Mouse (Mus musculus) urinary bladder, postnatal 36 days (tissue): ENCODE data around the gene Nhlrc1.

Experiments
- DNase-seq, 2 experiments: peaks; one replicate each; pipeline ENCODE4 v3.0.0; 2022; ENCODE audit warnings: low spot score in 2 of 2, mixed read lengths in 1 of 2

Nhlrc1 gene

GRCm38 (mm10) chr13:47001590-47001989 is 13.1 kb downstream of the Nhlrc1 start:
- DNase-seq = no peak

GRCm38 (mm10) chr13:46999498-46999897 is 15.2 kb downstream of the Nhlrc1 start:
- no peak for DNase-seq

GRCm38 (mm10) chr13:46997355-46997754 is 17.3 kb downstream of the Nhlrc1 start:
- DNase-seq = no peak

GRCm38 (mm10) chr13:46993274-46993551 is 21.4 kb downstream of the Nhlrc1 start:
- no peak for DNase-seq

- DNase-seq = no peak
Observed at GRCm38 (mm10) chr13:46992516-46993273, 22.0 kb downstream of the Nhlrc1 start.

- DNase-seq = no peak
Observed at GRCm38 (mm10) chr13:46990376-46991011, 24.2 kb downstream of the Nhlrc1 start.

- no peak for DNase-seq
Observed at GRCm38 (mm10) chr13:46987941-46988340, 26.7 kb downstream of the Nhlrc1 start.

- no peak for DNase-seq
Observed at GRCm38 (mm10) chr13:46986208-46986607, 28.4 kb downstream of the Nhlrc1 start.

GRCm38 (mm10) chr13:46983878-46984277 is 30.8 kb downstream of the Nhlrc1 start:
- DNase-seq = no peak

- DNase-seq = peak in 1 of 2 experiments; percentile 14
Observed at GRCm38 (mm10) chr13:46979836-46980490, 34.7 kb downstream of the Nhlrc1 start.

- DNase-seq = no peak
Observed at GRCm38 (mm10) chr13:46976532-46976931, 38.1 kb downstream of the Nhlrc1 start.

GRCm38 (mm10) chr13:46975930-46976329 is 38.7 kb downstream of the Nhlrc1 start:
- DNase-seq = no peak

- no peak for DNase-seq
Observed at GRCm38 (mm10) chr13:46975031-46975551, 39.6 kb downstream of the Nhlrc1 start.

GRCm38 (mm10) chr13:46970286-46970945 is 44.2 kb downstream of the Nhlrc1 start:
- DNase-seq = no peak

- no peak for DNase-seq
Observed at GRCm38 (mm10) chr13:46968626-46969025, 46.0 kb downstream of the Nhlrc1 start.

GRCm38 (mm10) chr13:46967308-46967707 is 47.3 kb downstream of the Nhlrc1 start:
- DNase-seq = peak in 1 of 2 experiments; percentile 27
